Mouse (Mus musculus): ENCODE results near the gene Kctd15.

Kctd15 gene

DNA sequence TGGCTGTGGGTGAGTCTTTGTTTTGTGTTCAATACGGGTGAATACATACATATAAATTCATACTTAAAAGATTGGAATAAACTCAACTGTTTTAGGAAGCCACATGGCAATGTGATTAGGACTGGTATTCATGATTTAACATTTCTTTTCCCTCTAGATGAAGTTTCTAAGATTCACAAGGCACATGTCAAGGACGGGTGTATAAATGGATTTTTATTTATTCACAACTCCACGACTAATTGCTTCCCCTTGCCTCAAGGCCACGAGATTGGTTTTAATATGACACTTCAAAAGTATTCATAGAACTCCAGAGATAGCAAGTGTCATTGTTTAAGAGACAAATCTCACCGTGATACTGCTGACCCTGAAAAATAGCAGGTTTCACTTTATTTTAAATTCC lies at the start of gene Kctd15:
Kctd15 (minus strand) TSS at position 101 of the 400 bp plus-strand sequence.
- in situ Hi-C loops (cut with MseI, MboI), result no loop called here

DNA sequence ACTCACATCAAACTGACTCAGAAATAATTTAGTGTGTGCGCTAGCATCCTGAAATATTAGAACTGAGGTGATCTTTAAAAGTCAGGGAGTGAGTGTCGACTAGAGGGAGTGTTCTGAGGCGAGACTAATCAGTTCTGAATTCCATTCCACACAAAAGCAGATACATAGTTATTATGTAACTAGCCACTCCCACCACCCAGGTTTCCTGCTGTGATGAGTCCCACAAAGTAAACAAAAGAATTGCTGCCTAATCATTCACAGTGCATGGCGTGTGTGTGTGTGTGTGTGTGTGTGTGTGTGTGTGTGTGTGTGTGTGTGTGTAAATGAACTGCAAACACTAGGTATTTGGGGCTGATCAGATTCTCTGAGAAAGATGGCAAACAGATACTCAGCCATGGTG lies 47.9 kb upstream of the Kctd15 start:
- in situ Hi-C loops (cut with MseI, MboI), result no loop called here

DNA sequence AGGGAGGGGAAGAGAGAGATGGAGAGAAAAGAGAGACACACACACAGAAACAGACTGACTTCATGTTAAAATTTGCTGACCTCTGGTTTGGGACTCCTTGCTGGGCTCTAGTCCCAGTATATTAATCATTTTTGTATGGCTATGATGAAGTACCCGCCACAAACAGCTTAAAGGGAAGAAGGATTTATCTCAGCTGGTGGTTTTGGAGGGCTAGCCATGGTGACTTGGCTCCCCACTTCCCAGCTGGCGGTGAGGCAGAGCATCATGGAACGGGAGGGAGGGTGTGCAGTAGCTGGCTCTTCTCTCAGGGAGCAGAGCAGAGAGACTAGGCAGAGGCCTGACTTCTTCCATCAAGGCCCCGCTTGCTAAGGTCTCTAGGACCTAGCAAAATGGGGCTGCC lies 46.9 kb upstream of the Kctd15 start:
- in situ Hi-C loops (cut with MseI, MboI), result no loop called here

DNA sequence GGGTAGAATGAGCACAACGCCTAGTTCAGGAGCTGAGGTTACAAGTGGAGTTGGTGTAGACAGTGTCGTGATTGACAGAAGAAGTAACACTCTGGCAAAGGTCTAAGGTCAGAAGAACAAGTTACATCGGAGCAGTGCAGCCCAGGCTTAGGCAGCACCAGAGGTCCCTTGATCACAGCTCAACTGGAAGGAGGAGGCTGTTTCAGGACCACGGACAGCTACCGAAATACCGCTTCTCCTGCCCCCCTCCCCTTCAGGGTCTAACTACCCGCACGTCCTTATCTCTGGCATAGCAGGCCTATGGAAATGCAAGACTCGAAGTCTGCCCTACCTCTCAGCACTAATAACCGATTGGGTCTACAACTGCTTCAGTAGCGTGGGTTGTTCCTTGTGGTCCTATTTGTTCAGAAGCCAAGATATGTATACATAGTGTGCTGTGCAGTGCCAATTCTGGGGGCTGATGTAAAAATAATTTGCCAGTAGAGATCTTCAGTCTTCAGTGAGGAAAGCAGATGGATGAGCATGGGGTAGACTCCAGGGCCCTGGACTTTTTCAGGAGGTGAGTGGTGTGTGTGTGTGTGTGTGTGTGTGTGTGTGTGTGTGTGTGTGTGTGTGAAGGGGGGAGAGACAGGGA lies 46.3 kb upstream of the Kctd15 start:
- in situ Hi-C loops (cut with MseI, MboI), result no loop called here

DNA sequence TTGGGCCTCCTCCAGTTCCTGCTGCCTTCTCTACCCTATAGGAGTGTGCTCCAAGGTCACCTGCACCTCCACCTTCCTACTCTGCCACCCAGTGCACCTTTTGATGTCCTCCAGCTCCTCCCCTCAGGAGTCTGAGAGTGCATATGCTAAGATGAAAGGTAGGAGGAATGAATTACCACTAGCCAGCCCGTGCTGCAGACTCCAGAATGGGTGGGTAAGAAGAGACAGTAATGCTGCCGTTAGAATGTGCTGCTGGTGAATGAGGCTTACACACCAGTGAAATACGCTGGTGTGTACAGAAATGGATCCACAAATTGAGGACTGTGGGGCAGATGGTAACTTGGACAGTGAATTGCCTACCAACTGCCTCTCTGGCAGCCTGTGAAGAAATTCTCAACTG lies 43.4 kb upstream of the Kctd15 start:
- in situ Hi-C loops (cut with MseI, MboI), result no loop called here

GRCm38 (mm10) chr7:34698221-34698620 lies 41.7 kb upstream of the Kctd15 start:
- in situ Hi-C loops (cut with MseI, MboI), result no loop called here

DNA sequence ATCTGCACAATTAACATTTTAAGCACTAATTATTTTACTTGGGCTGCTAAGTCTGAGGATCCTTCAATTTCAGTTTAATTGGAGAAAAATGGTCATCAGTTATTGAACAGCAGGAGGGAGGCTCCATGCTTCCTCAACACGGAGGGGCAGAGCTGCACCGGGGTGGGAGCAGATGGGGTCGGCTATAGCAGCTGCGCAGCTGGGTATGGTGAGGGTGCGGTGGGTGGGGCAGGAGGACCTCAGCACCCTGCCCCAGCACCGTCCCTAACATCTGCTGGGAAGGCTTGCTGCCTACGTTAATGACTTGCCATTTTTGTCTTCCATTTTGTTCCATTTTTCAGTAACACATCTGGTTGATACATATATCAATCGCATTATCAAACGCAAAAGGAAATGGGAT lies 39.6 kb upstream of the Kctd15 start:
- in situ Hi-C loops (cut with MseI, MboI), result no loop called here

DNA sequence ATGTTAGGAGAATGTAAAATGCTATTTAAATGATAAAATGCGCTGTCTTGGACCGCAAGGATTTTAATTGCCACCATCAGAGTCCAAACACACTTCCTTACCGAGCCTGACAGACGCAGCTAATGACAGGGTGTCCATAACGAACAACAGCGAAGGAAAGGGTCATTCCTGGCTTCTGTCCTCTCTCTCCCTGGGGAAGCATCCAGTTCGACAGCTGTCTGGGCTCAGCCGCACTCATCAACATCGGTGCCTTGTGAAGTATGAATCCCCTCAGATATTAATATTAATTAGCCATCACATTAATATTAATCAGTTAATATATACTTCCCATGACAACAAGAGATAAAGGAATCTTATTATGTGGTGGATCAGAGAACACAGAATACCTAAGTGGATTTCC lies 38.4 kb upstream of the Kctd15 start:
- in situ Hi-C loops (cut with MseI, MboI), result no loop called here

DNA sequence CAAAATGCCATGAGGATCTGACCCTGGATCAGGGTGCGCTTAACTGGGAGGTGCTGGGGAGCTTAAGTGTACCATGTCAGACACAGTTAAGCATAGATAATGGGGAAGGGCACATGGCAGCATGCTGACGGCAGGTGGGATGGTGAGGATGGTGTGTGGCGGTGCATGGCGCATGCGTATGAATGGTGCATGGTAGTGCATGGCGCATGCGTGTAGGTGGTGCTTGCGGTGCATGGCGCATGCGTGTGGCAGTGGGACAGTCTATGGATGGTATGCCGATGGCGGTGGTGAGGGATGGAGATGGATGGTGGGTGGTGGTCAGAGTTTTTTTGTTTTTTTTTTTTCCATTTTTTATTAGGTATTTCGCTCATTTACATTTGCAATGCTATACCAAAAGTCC lies 37.4 kb upstream of the Kctd15 start:
- in situ Hi-C loops (cut with MseI, MboI), result no loop called here

- in situ Hi-C loops (cut with MseI, MboI), result no loop called here
Observed at GRCm38 (mm10) chr7:34693072-34693471, 36.5 kb upstream of the Kctd15 start.

DNA sequence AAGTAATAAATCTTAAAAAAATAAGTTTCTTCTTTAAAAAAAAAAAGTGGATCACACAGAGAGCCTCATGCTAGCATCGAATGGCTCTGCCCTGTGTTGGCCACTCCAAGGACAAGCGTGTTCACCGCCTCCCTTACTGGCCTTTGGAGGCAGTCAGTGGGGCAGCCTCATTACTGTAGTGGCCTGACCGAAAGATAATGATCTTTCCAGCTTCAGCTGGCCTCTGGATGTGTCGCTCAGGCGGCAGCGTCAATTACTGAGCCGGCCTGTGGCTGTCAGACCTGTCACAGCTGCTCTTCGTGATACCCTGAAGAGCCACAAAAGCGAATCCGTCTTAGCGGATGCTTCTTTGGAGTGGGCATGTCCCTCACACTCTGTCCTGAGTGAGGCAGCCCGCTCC lies 33.6 kb upstream of the Kctd15 start:
- in situ Hi-C loops (cut with MseI, MboI), result no loop called here

- in situ Hi-C loops (cut with MseI, MboI), result no loop called here
Observed at GRCm38 (mm10) chr7:34689028-34689427, 32.5 kb upstream of the Kctd15 start.

DNA sequence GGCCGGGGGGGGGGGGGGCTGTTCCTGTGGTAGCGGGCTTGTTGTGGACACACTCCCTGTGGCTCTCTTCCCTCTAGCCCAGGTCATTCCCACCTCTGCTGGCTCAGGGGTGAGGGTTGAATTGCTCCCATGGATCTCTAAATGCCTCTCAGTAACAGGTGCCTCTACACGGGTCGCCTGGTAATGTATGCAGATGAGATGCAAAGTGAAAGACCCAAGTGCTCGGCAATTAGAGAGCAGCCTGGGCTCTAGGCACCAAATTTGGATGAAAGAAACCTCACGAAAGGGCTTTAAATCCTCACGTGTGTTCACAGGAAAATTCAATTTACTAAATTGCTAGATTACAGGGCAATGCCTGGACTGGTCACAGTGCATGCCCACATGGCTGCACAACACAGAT lies 29.3 kb upstream of the Kctd15 start:
- in situ Hi-C loops (cut with MseI, MboI), result no loop called here

GRCm38 (mm10) chr7:34685176-34685575 lies 28.6 kb upstream of the Kctd15 start:
- in situ Hi-C loops (cut with MseI, MboI), result no loop called here

- in situ Hi-C loops (cut with MseI, MboI), result no loop called here
Observed at GRCm38 (mm10) chr7:34680771-34681421, 24.4 kb upstream of the Kctd15 start.

DNA sequence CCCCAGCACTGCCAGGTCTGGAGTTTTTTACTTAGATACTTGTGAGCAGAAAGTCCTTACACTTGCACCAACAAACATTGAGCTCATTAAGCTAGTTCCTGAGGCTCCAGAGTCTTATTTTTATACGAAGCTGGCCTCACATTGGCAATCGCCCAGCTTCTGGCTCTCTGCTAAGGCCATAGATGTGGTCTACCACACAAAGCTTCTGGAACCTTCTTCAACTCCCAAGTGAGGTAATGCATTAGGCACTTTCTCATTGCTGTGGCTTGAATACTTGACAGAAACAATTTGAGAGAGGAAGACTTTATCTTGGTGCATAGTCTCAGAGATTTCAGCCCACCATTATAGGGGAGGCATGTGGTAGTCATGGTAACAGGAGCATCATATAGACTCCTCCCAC lies 23.4 kb upstream of the Kctd15 start:
- in situ Hi-C loops (cut with MseI, MboI), result loop anchor here in 1 of 2 experiments (5.0 to 10.0 kb wide), 3 partner anchors 37 to 275 kb away; no protein-coding TSS in a partner anchor

- in situ Hi-C loops (cut with MseI, MboI), result loop anchor here in 1 of 2 experiments (5.0 to 10.0 kb wide), 3 partner anchors 41 to 271 kb away; no protein-coding TSS in a partner anchor
Observed at GRCm38 (mm10) chr7:34675831-34676514, 19.4 kb upstream of the Kctd15 start.

GRCm38 (mm10) chr7:34675120-34675790 lies 18.7 kb upstream of the Kctd15 start:
- in situ Hi-C loops (cut with MseI, MboI), result loop anchor here in 1 of 2 experiments (5.0 to 10.0 kb wide), 3 partner anchors 42 to 270 kb away; no protein-coding TSS in a partner anchor

DNA sequence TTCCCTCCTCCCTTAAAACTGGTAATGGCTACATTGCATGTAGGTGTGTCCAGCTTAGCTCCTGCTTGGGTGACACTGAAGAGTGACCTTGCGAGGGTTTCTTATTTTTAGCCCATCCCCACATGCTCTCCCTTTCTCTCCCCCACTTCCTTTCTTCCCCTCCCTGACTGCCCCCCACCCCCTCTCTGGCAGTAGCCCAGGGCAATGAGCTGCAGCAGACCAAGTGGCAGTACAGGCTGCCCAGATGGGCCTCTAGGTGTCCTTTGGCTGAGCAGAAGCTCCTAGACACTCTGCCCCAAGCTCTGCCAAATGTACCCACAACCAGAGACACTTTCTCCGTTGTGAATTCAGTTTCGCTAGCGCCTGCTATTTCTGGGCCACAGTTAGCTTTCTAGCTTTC lies 16.4 kb upstream of the Kctd15 start:
- in situ Hi-C loops (cut with MseI, MboI), result loop anchor here in 1 of 2 experiments (5.0 to 10.0 kb wide), 3 partner anchors 56 to 268 kb away; no protein-coding TSS in a partner anchor

DNA sequence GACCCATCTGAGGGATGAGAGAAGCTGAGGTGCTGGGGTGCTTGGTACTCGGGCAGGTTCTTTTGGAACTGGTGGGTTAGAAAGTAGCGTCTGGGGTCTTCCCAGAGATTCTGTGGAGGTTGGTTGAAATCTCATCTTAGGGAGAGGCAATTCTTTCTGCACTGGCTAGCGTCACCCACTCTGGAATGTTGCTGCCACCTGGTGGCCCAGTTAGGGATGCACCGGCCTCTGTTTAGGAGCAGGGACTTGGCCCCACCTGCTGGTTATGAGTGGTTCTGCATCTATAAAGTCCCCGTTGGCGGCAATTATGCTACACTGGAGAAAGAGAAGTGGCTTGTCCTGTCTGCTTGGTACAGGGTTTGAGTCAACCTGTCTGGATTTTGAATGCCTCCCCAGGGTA lies 15.4 kb upstream of the Kctd15 start:
- in situ Hi-C loops (cut with MseI, MboI), result loop anchor here in 1 of 2 experiments (5.0 to 10.0 kb wide), 3 partner anchors 55 to 267 kb away; no protein-coding TSS in a partner anchor

DNA sequence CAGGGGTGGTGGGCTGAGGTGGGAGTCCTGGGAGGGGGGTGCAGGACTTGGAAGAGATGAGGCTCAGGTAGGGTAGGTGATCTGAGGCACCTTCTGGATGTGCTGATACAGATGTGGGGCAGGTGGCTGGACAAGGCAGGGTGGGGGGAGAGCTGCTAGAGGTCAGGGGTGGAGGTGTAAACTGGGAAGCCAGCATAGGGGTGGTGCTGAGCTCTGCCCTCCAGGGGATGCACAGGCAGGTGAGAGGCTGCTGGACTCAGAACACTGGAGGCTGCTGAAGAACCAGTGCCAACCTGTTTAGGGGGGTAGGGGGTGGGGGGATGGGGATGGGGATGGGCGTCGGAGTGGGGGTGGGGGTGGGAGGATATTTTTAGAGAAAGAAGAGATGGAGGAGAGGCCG lies 14.2 kb upstream of the Kctd15 start:
- in situ Hi-C loops (cut with MseI, MboI), result loop anchor here in 1 of 2 experiments (5.0 to 10.0 kb wide), 3 partner anchors 53 to 266 kb away; no protein-coding TSS in a partner anchor

DNA sequence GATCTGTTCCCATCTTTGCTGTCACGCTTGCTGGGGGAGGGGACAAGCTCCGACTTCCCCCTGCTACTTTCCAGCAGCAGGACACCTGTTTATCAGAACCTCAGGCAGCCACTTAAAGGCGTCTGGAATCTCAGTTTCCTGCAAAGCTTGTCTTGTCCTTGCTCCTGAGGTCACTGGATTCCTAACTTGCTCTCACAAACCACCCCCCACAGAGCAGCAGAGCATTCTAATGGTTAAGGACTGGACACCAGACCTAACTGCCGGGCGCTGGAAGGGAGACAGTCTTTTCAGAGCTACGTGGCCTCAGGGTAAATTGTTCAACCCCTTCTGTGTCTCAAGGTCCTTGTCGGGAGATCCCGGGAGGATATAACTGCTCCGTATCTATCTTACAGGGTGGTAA lies 12.8 kb upstream of the Kctd15 start:
- in situ Hi-C loops (cut with MseI, MboI), result loop anchor here in 1 of 2 experiments (10.0 kb wide), 1 partner anchor 265 kb away; no protein-coding TSS in a partner anchor
